Mouse (Mus musculus): ENCODE measurements around the gene Usp34. TPM values are rescaled to one million over a fixed set of nuclear protein-coding genes. Genes with fewer than 3 reads are reported as not detected.
A peak's percentile ranks its signal among the peaks of the same experiment; 100 is the strongest.
"Not testable (repeated sequence)": the region's sequence is repeated elsewhere in the genome, so short reads cannot be mapped to it uniquely, and the experiment has no call there.

Gene Usp34
- polyA plus RNA-seq, 1 experiment from 2014 or later: 39.2 TPM

- H3K27ac ChIP-seq (ENCODE audit: low read depth, low read length): no peak overlapping the region
- peaks cover 87% of the 10 kb centered on the region for H3K36me3 ChIP-seq (ENCODE audit: control insufficient read depth, insufficient read depth, low read length)
- no peaks in the 10 kb centered on the region for H3K27me3 ChIP-seq (replicated peaks; ENCODE audit: control insufficient read depth, insufficient read depth, low read length)
- H3K9ac ChIP-seq (ENCODE audit: low read length): no peak overlapping the region
- H3K4me3 ChIP-seq (ENCODE audit: low read depth, low read length): no peak overlapping the region
- DNase-seq (ENCODE audit: low spot score) (no peak), ATAC-seq (no peak)
- no peak overlapping the region for H3K4me2 ChIP-seq (ENCODE audit: low read length)
- no peaks in the 10 kb centered on the region for H3K9me3 ChIP-seq (replicated peaks; ENCODE audit: control insufficient read depth, low read length)
- H3K4me1 ChIP-seq (ENCODE audit: control insufficient read depth, insufficient read depth, low read length): no peaks in the 10 kb centered on the region
- 97% methylated on average over 4 of the region's 4 CpGs for WGBS
These were observed 22.2 kb upstream of the Usp34 start for GRCm38 (mm10) chr11:23284469-23284868.

DNA sequence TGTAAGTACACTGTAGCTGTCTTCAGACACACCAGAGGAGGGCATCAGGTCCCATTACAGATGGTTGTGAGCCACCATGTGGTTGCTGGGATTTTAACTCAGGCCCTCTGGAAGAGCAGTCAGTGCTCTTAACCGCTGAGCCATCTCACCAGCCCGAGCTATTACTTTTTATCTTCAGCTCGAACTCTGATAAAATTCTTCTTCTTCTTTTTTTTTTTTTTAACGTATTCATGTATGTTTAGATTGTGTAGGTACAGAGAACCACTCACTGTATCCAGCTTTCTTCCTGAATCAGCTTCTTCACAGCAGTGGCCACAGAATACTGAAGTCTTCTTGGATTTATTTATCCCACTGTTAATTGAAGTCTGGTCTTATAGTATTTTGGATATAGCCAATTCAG lies 17.8 kb upstream of the Usp34 start:
- not testable (repeated sequence) for H3K4me1 ChIP-seq (ENCODE audit: control insufficient read depth, insufficient read depth, low read length); DNase-seq (ENCODE audit: low spot score); H3K9me3 ChIP-seq (replicated peaks; ENCODE audit: control insufficient read depth, low read length); H3K4me3 ChIP-seq (ENCODE audit: low read depth, low read length); H3K9ac ChIP-seq (ENCODE audit: low read length); H3K27ac ChIP-seq (ENCODE audit: low read depth, low read length); H3K27me3 ChIP-seq (replicated peaks; ENCODE audit: control insufficient read depth, insufficient read depth, low read length); ATAC-seq; H3K4me2 ChIP-seq (ENCODE audit: low read length)
- peaks cover 90% of the 10 kb centered on the region for H3K36me3 ChIP-seq (ENCODE audit: control insufficient read depth, insufficient read depth, low read length)
- WGBS: 91% methylated on average over 4 of the region's 4 CpGs

DNA sequence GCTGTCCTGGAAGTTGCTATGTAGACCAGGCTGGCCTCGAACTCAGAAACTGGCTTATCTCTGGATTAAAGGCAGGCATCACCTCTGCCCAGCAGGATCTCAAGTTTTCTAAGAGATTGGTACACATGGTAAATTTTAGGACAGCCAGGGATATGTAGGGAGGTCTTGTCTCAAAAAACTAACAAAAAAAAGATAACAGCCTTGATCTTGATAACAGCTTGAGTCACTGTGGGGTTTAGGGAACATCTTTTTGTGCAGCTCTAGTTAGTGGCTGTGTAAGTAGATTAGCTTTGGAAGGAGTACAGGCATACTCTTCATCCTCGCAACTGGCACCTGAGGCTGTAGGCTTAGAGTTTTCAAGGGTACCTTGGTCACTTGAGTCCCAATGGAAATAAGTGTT lies 9.3 kb upstream of the Usp34 start:
- Histone ChIP-seq H3K4me3 (ENCODE audit: low read depth, low read length) (no peak overlapping the region), H3K27me3 (replicated peaks; ENCODE audit: control insufficient read depth, insufficient read depth, low read length) (no peaks in the 10 kb centered on the region), H3K4me2 (ENCODE audit: low read length) (no peak overlapping the region), H3K4me1 (ENCODE audit: control insufficient read depth, insufficient read depth, low read length) (no peaks in the 10 kb centered on the region), H3K9me3 (replicated peaks; ENCODE audit: control insufficient read depth, low read length) (no peaks in the 10 kb centered on the region), H3K9ac (ENCODE audit: low read length) (no peak overlapping the region), H3K36me3 (ENCODE audit: control insufficient read depth, insufficient read depth, low read length) (peaks cover 62% of the 10 kb centered on the region), H3K27ac (ENCODE audit: low read depth, low read length) (no peak overlapping the region)
- WGBS: 94% methylated on average over 2 of the region's 2 CpGs
- ATAC-seq (no peak), DNase-seq (ENCODE audit: low spot score) (no peak)

DNA sequence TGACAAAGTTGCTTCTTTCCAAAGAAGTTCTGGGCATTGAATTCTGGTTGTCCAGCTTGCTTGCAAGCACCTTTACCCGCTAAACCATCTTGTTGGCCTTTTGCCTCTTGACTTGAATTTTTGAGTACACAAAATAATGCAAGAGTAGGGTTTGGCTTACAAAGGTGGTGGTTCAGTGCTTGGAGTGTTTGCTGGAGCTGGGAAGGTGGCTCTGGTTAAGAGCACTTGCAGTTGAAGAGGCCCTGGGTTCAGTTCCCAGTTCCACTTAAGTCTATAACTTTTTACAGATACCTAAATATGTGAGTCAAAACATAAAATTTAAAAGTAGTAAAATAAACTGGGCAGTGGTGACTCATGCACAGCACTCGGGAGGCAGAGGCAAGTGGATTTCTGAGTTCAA lies 8.4 kb upstream of the Usp34 start:
- no peaks in the 10 kb centered on the region for H3K9me3 ChIP-seq (replicated peaks; ENCODE audit: control insufficient read depth, low read length)
- ATAC-seq (no peak), DNase-seq (ENCODE audit: low spot score) (no peak)
- H3K4me1 ChIP-seq (ENCODE audit: control insufficient read depth, insufficient read depth, low read length): no peaks in the 10 kb centered on the region
- H3K27me3 ChIP-seq (replicated peaks; ENCODE audit: control insufficient read depth, insufficient read depth, low read length): no peaks in the 10 kb centered on the region
- H3K36me3 ChIP-seq (ENCODE audit: control insufficient read depth, insufficient read depth, low read length): peaks cover 53% of the 10 kb centered on the region
- no peak overlapping the region for H3K4me3 ChIP-seq (ENCODE audit: low read depth, low read length)
- no peak overlapping the region for H3K27ac ChIP-seq (ENCODE audit: low read depth, low read length)
- no peak overlapping the region for H3K9ac ChIP-seq (ENCODE audit: low read length)
- H3K4me2 ChIP-seq (ENCODE audit: low read length): no peak overlapping the region
- 99% methylated on average over 2 of the region's 2 CpGs for WGBS

DNA sequence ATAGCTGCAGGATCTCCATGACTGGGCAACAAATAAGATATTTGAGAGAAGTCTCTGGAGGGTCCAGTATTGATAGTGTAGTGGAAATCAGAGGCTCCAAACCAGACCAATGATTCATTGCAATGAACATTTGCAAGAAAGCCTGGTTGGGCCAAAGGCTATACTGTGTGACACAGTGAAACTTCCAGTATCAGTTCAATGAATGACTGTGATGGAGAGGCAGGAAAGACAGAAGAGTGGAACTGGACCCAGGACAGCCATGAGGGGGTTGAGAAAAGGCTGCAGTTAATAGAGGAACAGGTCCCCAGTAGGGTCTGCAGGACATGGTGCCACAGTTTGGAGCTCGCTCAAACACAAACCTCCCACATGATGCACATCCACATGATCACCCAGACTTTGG lies 6.8 kb upstream of the Usp34 start:
- Histone ChIP-seq H3K27me3 (replicated peaks; ENCODE audit: control insufficient read depth, insufficient read depth, low read length) (no peaks in the 10 kb centered on the region), H3K4me1 (ENCODE audit: control insufficient read depth, insufficient read depth, low read length) (no peaks in the 10 kb centered on the region), H3K9me3 (replicated peaks; ENCODE audit: control insufficient read depth, low read length) (no peaks in the 10 kb centered on the region), H3K27ac (ENCODE audit: low read depth, low read length) (no peak overlapping the region), H3K9ac (ENCODE audit: low read length) (no peak overlapping the region), H3K36me3 (ENCODE audit: control insufficient read depth, insufficient read depth, low read length) (peaks cover 38% of the 10 kb centered on the region), H3K4me3 (ENCODE audit: low read depth, low read length) (no peak overlapping the region), H3K4me2 (ENCODE audit: low read length) (no peak overlapping the region)
- ATAC-seq (0 out of 2 replicates have a peak, but pooled peaks have one; percentile 1), DNase-seq (ENCODE audit: low spot score) (no peak)
- WGBS: 92% methylated on average over 1 of the region's 1 CpGs

- H3K4me2 ChIP-seq (ENCODE audit: low read length): no peak overlapping the region
- H3K27ac ChIP-seq (ENCODE audit: low read depth, low read length): no peak overlapping the region
- 65% methylated on average over 1 of the region's 1 CpGs for WGBS
- DNase-seq (ENCODE audit: low spot score) (no peak), ATAC-seq (no peak)
- no peak overlapping the region for H3K4me3 ChIP-seq (ENCODE audit: low read depth, low read length)
- H3K9ac ChIP-seq (ENCODE audit: low read length): no peak overlapping the region
- H3K9me3 ChIP-seq (replicated peaks; ENCODE audit: control insufficient read depth, low read length): no peaks in the 10 kb centered on the region
- no peaks in the 10 kb centered on the region for H3K4me1 ChIP-seq (ENCODE audit: control insufficient read depth, insufficient read depth, low read length)
- no peaks in the 10 kb centered on the region for H3K27me3 ChIP-seq (replicated peaks; ENCODE audit: control insufficient read depth, insufficient read depth, low read length)
- peaks cover 9% of the 10 kb centered on the region; the same call in 1 of the 2 replicates for H3K36me3 ChIP-seq (ENCODE audit: control insufficient read depth, insufficient read depth, low read length)
These were observed 3.6 kb upstream of the Usp34 start for GRCm38 (mm10) chr11:23303126-23303525.

DNA sequence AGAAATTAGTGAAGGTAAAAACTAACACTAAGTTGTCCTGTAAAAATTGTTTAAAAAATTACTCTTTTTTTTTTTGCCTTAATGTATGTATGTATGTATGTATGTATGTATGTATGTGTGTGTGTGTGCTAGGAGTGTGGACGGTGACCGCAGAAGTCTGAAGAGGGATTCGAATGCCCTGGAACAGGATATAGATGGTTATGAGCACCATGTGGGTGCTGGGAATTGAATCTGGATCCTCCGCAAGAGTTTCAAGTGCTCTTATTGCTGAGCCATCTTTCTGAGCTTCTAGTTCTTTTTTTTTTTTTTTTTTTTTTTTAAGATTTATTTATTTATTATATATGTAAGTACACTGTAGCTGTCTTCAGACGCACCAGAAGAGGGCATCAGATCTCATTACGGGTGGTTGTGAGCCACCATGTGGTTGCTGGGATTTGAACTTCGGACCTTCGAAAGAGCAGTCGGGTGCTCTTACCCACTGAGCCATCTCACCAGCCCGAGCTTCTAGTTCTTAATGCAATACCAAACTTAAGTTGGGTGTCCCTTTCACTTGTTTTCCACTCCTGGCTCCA lies 1.5 kb upstream of the Usp34 start:
- not testable (repeated sequence) for H3K27me3 ChIP-seq (replicated peaks; ENCODE audit: control insufficient read depth, insufficient read depth, low read length); DNase-seq (ENCODE audit: low spot score); H3K9me3 ChIP-seq (replicated peaks; ENCODE audit: control insufficient read depth, low read length); H3K4me1 ChIP-seq (ENCODE audit: control insufficient read depth, insufficient read depth, low read length); H3K36me3 ChIP-seq (ENCODE audit: control insufficient read depth, insufficient read depth, low read length); ATAC-seq
- WGBS: 33% methylated on average over 10 of the region's 10 CpGs
- peak overlapping the region; percentile 58 for H3K4me2 ChIP-seq (ENCODE audit: low read length)
- peak overlapping the region; percentile 93 for H3K9ac ChIP-seq (ENCODE audit: low read length)
- peak overlapping the region; percentile 94 for H3K4me3 ChIP-seq (ENCODE audit: low read depth, low read length)
- H3K27ac ChIP-seq (ENCODE audit: low read depth, low read length): peak overlapping the region; percentile 98; the same call in 1 of the 2 replicates

DNA sequence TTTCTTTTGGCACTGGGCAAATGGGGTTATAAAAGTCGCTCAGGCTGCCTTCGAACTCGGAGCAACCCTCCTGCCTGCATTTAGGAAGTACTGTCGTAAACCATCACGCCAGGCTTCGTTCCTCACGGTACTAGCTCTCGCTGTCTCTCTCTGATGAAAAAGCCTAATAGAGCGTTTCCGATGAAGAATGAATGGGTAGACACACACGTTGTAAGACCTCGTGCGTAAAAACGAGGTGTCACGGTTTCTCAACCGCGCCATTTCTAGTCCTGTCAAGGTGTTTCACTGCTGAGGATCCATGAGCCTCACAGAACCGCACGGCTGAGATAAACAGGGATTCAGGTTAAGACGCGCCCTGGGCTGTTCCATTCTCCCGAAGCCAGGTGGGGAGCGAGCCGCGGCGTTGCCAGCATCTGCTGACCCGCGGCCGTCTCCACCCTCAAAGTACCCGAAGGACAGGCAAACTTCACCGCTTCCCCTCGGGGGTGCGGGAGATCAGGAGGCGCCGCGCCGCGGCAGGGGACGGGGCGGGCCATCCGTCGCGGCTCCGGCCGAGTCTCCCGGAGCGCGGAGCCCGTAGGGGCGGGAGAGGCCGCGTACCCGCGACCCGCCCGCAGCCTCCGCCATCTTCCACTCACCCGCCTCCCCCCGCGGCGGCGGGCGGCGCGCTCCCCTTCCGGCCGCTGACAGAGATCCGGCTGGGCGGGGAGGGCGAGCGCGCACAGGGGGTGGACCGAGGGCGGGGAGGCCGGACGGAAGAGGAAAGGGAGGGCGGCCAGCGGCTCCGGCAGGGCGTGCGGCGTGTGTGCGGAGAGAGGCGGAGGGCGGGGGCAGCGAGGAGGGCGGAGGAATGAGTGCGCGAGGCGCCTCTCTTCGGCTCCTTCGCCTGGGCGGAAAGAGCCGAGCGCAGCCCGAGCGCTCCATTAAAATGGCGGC lies 754 bp upstream of the Usp34 start:
- WGBS: under 1% methylated on average over 48 of the region's 98 CpGs

DNA sequence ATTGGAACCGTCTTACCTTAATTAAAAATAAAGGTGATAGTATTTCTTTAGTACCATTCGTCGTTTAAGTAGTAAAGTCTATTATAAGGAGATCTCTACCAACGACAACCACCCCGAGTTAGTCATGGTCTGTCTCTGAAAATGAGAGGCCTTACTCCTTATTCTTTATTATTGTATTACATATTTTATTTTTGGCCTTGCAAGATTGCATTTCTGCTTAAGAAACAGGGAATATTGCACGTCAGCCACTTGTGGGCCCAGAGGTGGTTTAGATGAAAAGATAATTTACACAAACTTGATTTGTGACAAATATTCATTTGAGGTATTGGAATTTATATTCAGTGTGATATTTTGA lies 848 bp downstream of the Usp34 start:
- peak overlapping the region; percentile 98; the same call in 1 of the 2 replicates for H3K27ac ChIP-seq (ENCODE audit: low read depth, low read length)
- no peaks in the 10 kb centered on the region for H3K9me3 ChIP-seq (replicated peaks; ENCODE audit: control insufficient read depth, low read length)
- DNase-seq (ENCODE audit: low spot score) (no peak), ATAC-seq (no peak)
- H3K4me1 ChIP-seq (ENCODE audit: control insufficient read depth, insufficient read depth, low read length): peaks cover 9% of the 10 kb centered on the region; the same call in 1 of the 2 replicates
- peak overlapping the region; percentile 94 for H3K4me3 ChIP-seq (ENCODE audit: low read depth, low read length)
- 5% methylated on average over 6 of the region's 6 CpGs for WGBS
- H3K4me2 ChIP-seq (ENCODE audit: low read length): peak overlapping the region; percentile 48
- peak overlapping the region; percentile 93 for H3K9ac ChIP-seq (ENCODE audit: low read length)
- H3K27me3 ChIP-seq (replicated peaks; ENCODE audit: control insufficient read depth, insufficient read depth, low read length): no peaks in the 10 kb centered on the region
- H3K36me3 ChIP-seq (ENCODE audit: control insufficient read depth, insufficient read depth, low read length): no peaks in the 10 kb centered on the region; the same call in 1 of the 2 replicates

More for the DNA sequence above, 754 bp upstream of the Usp34 start:
- peak; percentile 96 for ATAC-seq
- Histone ChIP-seq H3K27me3 (replicated peaks; ENCODE audit: control insufficient read depth, insufficient read depth, low read length) (no peaks in the 10 kb centered on the region), H3K9ac (ENCODE audit: low read length) (peak overlapping the region; percentile 93), H3K4me1 (ENCODE audit: control insufficient read depth, insufficient read depth, low read length) (peaks cover 9% of the 10 kb centered on the region; the same call in 1 of the 2 replicates), H3K9me3 (replicated peaks; ENCODE audit: control insufficient read depth, low read length) (no peaks in the 10 kb centered on the region), H3K4me2 (ENCODE audit: low read length) (peak overlapping the region; percentile 58), H3K4me3 (ENCODE audit: low read depth, low read length) (peak overlapping the region; percentile 94), H3K36me3 (ENCODE audit: control insufficient read depth, insufficient read depth, low read length) (no peaks in the 10 kb centered on the region), H3K27ac (ENCODE audit: low read depth, low read length) (peak overlapping the region; percentile 98)
- peak; percentile 96 for DNase-seq (ENCODE audit: low spot score)
